Mouse (Mus musculus) testis, postnatal 10 days (tissue): ENCODE measurements around the gene Lmx1a.

Source experiments
- DNase-seq: peaks from one replicate; pipeline ENCODE4 v3.0.0; 2021; ENCODE audit warnings: low spot score

The Lmx1a gene

GRCm38 (mm10) chr1:167689232-167689261 lies at the start of gene Lmx1a:
TSS of gene Lmx1a (plus strand) at chr1:167689237.
- no peak for DNase-seq

- peak; percentile 94 for DNase-seq
Measured at GRCm38 (mm10) chr1:167644866-167645537, 44.0 kb upstream of the Lmx1a start.

- DNase-seq: no peak
Measured at GRCm38 (mm10) chr1:167648670-167649069, 40.4 kb upstream of the Lmx1a start.

- DNase-seq: no peak
Measured at GRCm38 (mm10) chr1:167649122-167649633, 39.9 kb upstream of the Lmx1a start.

GRCm38 (mm10) chr1:167652336-167652735 lies 36.7 kb upstream of the Lmx1a start:
- DNase-seq: no peak

GRCm38 (mm10) chr1:167659065-167659464 lies 30.0 kb upstream of the Lmx1a start:
- no peak for DNase-seq

- peak; percentile 58 for DNase-seq
Measured at GRCm38 (mm10) chr1:167660521-167661101, 28.4 kb upstream of the Lmx1a start.

GRCm38 (mm10) chr1:167661123-167661522 lies 27.9 kb upstream of the Lmx1a start:
- peak; percentile 61 for DNase-seq

GRCm38 (mm10) chr1:167663136-167663535 lies 25.9 kb upstream of the Lmx1a start:
- DNase-seq: no peak

GRCm38 (mm10) chr1:167669796-167670195 lies 19.2 kb upstream of the Lmx1a start:
- DNase-seq: peak; percentile 72

GRCm38 (mm10) chr1:167672433-167672987 lies 16.5 kb upstream of the Lmx1a start:
- no peak for DNase-seq

- DNase-seq: no peak
Measured at GRCm38 (mm10) chr1:167679061-167679460, 10.0 kb upstream of the Lmx1a start.

- DNase-seq: no peak
Measured at GRCm38 (mm10) chr1:167688001-167688346, 1.1 kb upstream of the Lmx1a start.

- peak; percentile 53 for DNase-seq
Measured at GRCm38 (mm10) chr1:167688347-167689231, 448 bp upstream of the Lmx1a start.

- DNase-seq: no peak
Measured at GRCm38 (mm10) chr1:167689262-167690137, 463 bp downstream of the Lmx1a start.

GRCm38 (mm10) chr1:167690138-167690710 lies 1.2 kb downstream of the Lmx1a start:
- no peak for DNase-seq

GRCm38 (mm10) chr1:167690716-167691550 lies 1.9 kb downstream of the Lmx1a start:
- DNase-seq: no peak

- DNase-seq: no peak
Measured at GRCm38 (mm10) chr1:167691911-167692682, 3.1 kb downstream of the Lmx1a start.

GRCm38 (mm10) chr1:167692683-167693045 lies 3.6 kb downstream of the Lmx1a start:
- no peak for DNase-seq
